In the genomic region with DNA sequence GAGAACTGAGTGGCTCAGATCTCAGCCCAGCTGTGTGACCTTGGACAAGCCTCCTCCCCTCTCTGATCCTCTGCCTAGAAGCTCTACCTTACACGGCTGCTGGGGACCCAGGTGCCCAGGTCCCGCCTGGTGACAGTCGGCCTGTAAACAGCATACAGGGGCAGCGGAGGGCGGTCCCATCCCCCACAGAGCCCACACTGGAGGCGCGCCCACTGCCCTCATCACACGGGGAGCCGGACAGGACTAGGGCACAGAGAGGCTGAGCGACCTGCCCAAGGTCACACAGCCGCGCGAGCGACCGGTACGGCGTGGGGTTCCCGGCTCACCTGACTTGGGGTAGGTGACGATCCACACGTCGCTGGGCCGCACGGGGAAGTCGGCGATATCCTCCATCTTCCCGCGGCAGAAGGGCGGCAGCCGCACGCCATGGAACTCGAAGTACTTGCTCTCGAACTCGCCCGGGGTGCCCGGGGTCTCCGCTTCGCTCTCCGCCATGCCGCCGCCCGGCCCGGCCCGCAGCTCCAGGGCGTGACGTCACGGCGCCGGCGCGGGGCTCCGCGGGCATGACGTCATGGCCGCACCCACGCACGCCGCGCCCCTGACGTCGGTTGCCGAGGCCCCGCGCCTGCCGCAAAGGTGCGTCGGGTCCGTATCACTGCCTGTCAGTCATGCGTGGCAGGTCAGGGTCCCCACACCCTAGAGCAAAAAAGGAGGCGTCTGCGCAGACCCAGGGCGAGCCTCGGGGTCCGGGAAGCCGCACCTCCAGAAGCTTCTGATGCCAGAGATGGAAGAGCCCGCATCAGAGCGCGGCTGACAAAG, we compare ENCODE assay signal across 7 mouse cellular contexts. TPM values are rescaled to one million over a fixed set of nuclear protein-coding genes. Genes with fewer than 3 reads are reported as not detected.
DNase-seq lines count a peak whose midpoint lies in the region; ATAC-seq and TF ChIP-seq lines count a peak whose summit lies in the region.

A gene (minus strand): TSS at position 650 of the 819 bp plus-strand sequence.

- peak within 1 kb of the TSS; percentile 34; the same call in 1 of the 2 replicates for H3K4me3 ChIP-seq in spleen, adult 2 months (ENCODE audit: extremely low read depth, insufficient read depth, insufficient read length)
- H3K4me3 ChIP-seq in neural tube, embryonic 15.5 days (replicated peaks) = peak within 1 kb of the TSS; percentile 74

- peak within 1 kb of the TSS; percentile 72 for H3K4me2 ChIP-seq in neural tube, embryonic 15.5 days

- no peak for DNase-seq in spleen, adult 2 months (ENCODE audit: low read depth in 1 of 2, low spot score in 2 of 2)
- DNase-seq in spleen, postnatal 36 days (ENCODE audit: low spot score in 2 of 2) = no peak
- peak; percentile 88 to 93 for DNase-seq in cerebellum, postnatal 14 days
- peak; percentile 45 to 66 for DNase-seq in frontal cortex, postnatal 25 days (ENCODE audit: low spot score in 2 of 2)
- DNase-seq in left cerebral cortex, postnatal 4 days = peak; percentile 72
- DNase-seq in ovary, adult 18-20 months (ENCODE audit: low spot score) = no peak

- ATAC-seq in neural tube, embryonic 15.5 days (ENCODE audit: low FRiP score) = peak; percentile 85

- H3K27me3 ChIP-seq in spleen, adult 2 months (ENCODE audit: control insufficient read depth, insufficient read depth, low read length) = peaks cover 12% of the 10 kb centered on the region
- H3K27me3 ChIP-seq in neural tube, embryonic 15.5 days (replicated peaks) = peaks cover 27% of the 10 kb centered on the region

- H3K27ac ChIP-seq in spleen, adult 2 months (ENCODE audit: insufficient read depth, low read length) = no peak within 1 kb of the TSS
- H3K27ac ChIP-seq in neural tube, embryonic 15.5 days (replicated peaks) = peak within 1 kb of the TSS; percentile 78

- H3K9me3 ChIP-seq in neural tube, embryonic 15.5 days (replicated peaks) = no peaks in the 10 kb centered on the region

- TF ChIP-seq POLR2A in spleen, adult 2 months (IDR thresholded peaks at IDR 0.05; ENCODE audit: low read depth, low read length) = no peak

- H3K9ac ChIP-seq in neural tube, embryonic 15.5 days (replicated peaks) = peak within 1 kb of the TSS; percentile 67

- H3K4me1 ChIP-seq in spleen, adult 2 months (ENCODE audit: control insufficient read depth, insufficient read depth, insufficient read length) = peaks cover 5% of the 10 kb centered on the region
- H3K4me1 ChIP-seq in neural tube, embryonic 15.5 days = peaks cover 38% of the 10 kb centered on the region

- no peaks in the 10 kb centered on the region for H3K36me3 ChIP-seq in spleen, adult 2 months (ENCODE audit: control insufficient read depth, insufficient read depth, low read length)
- no peaks in the 10 kb centered on the region for H3K36me3 ChIP-seq in neural tube, embryonic 15.5 days

- WGBS in spleen, adult 2 months = 5% methylated on average over 77 of the region's 77 CpGs
- WGBS in neural tube, embryonic 15.5 days = 2% methylated on average over 76 of the region's 77 CpGs

- TF ChIP-seq CTCF in spleen, adult 2 months (IDR thresholded peaks at IDR 0.05; ENCODE audit: extremely low read depth, insufficient read depth, insufficient read length, insufficient replicate concordance) = no peak

- intact Hi-C loops in left cerebral cortex, postnatal 4 days (cut with DNase I) = no loop called here

RNA-seq across cellular contexts. Expression of the gene that starts here (rescaled TPM):
- polyA plus RNA-seq in spleen, adult 2 months (2012; rRNA removed) = 0.29 and 0.32 TPM in 2 replicates
- 100 to 1,000 TPM; 171 to 184 TPM for total RNA-seq in left cerebral cortex, postnatal 4 days (2021)
- 130 and 150 TPM in 2 replicates for polyA plus RNA-seq in neural tube, embryonic 15.5 days (2015; fragmentation: Nextera tagmentation; extraction: Ambion mirVana)

Comparison
In these comparisons a context has a peak if more than half of its experiments do, and no peak if none do; other contexts are left out.
1. RNA of the gene that starts here (polyA plus RNA-seq): 130 to 150 TPM in neural tube, embryonic 15.5 days; 0.29 to 0.32 TPM in spleen, adult 2 months; every median in the first group is over 10 times any median in the second.
2. DNase-seq: peak in cerebellum, postnatal 14 days (2 of 2), frontal cortex, postnatal 25 days (2 of 2) and left cerebral cortex, postnatal 4 days (single experiment); none in spleen, adult 2 months (0 of 2), spleen, postnatal 36 days (0 of 2) and ovary, adult 18-20 months (single experiment).